Mouse (Mus musculus) stomach, embryonic 14.5 days (tissue): ENCODE data around the gene Faim. TPM values are rescaled to one million over a fixed set of nuclear protein-coding genes. Genes with fewer than 3 reads are reported as not detected.

Experiments used
- ATAC-seq: fragments of 200-750 bp; cut with Nextera tagmentation; 2 replicates; pipeline ENCODE4 v1.8.0; 2017; ENCODE audit warnings: low read depth, moderate TSS enrichment; ENCODE audit not compliant: insufficient number of reproducible peaks, insufficient read depth, low FRiP score
- H3K27ac ChIP-seq: fragments of 300-500 bp; sonication (generic); 2 replicates; pipeline ENCODE4 v1.5.1; 2014; ENCODE audit warnings: mild to moderate bottlenecking, low read length, moderate library complexity, mixed read lengths
- H3K27me3 ChIP-seq: fragments of 300-500 bp; sonication (generic); 2 replicates; pipeline ENCODE4 v1.6.1; 2014; ENCODE audit warnings: low read length, control low read depth, mixed read lengths; ENCODE audit not compliant: control insufficient read depth, insufficient read depth
- H3K36me3 ChIP-seq: fragments of 300-500 bp; sonication (generic); 2 replicates; pipeline ENCODE4 v1.6.1; 2014; ENCODE audit warnings: mild to moderate bottlenecking, control low read depth, low read length, moderate library complexity, mixed read lengths; ENCODE audit not compliant: control insufficient read depth, insufficient read depth
- H3K4me1 ChIP-seq: fragments of 300-500 bp; sonication (generic); 2 replicates; pipeline ENCODE4 v1.6.1; 2014; ENCODE audit warnings: low read length, control low read depth, mixed read lengths; ENCODE audit not compliant: control insufficient read depth, insufficient read depth
- H3K4me2 ChIP-seq: fragments of 300-500 bp; sonication (generic); replicated peaks from 2 replicates; pipeline ENCODE4 v1.6.1; 2014; ENCODE audit warnings: low read depth, low read length, control low read depth
- H3K4me3 ChIP-seq: fragments of 300-500 bp; sonication (generic); 2 replicates; pipeline ENCODE4 v1.5.1; 2014; ENCODE audit warnings: low read depth, low read length, control low read depth
- H3K9ac ChIP-seq: fragments of 300-500 bp; sonication (generic); replicated peaks from 2 replicates; pipeline ENCODE4 v1.6.1; 2014; ENCODE audit warnings: low read depth, mild to moderate bottlenecking, control low read depth, low read length, moderate library complexity, mixed read lengths
- H3K9me3 ChIP-seq: fragments of 300-500 bp; sonication (generic); 2 replicates; pipeline ENCODE4 v1.6.1; 2016; ENCODE audit warnings: low read depth, low read length, control low read depth; ENCODE audit not compliant: control insufficient read depth
- WGBS: fragments of 180-500 bp; shearing (Covaris S2); extraction: QIAGEN DNeasy Blood & Tissue Kit; methylation state at CpG from one replicate; pipeline ENCODE4 v1.1.7; 2014; 5-methylcytosine and 5-hydroxymethylcytosine counted together
- polyA plus RNA-seq: library from polyadenylated mRNA; unstranded; fragments of >200 nt; fragmentation: Nextera tagmentation; extraction: Ambion mirVana; gene quantifications from 2 replicates; pipeline ENCODE4 v1.2.1, GENCODE M21; 2014

The Faim gene
- polyA plus RNA-seq, result 44.0 and 44.7 TPM in 2 replicates

GRCm38 (mm10) chr9:98985800-98986475 is at the start of gene Faim:
Gene Faim (plus strand): TSS chr9:98986373.
- 1% methylated on average over 45 of the region's 45 CpGs for WGBS
- ATAC-seq, result peak; percentile 99

DNA sequence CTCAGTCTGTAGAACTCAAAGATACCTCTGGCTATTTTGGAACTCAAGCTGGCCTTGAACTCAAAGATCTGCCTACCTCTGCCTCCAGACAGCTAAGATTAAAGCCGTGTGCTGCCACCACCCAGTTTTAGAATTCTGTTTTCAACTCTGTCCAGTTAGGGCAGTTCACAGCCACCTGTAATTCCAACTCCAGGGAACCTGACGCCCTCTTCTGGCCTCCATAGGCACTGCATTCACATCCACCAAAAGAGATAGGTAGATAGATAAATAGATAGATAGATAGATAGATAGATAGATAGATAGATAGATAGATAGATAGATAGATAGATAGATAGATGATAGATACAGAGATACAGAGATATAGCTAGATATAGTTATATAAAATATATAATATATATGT is 46.9 kb upstream of the Faim start:
- Histone ChIP-seq H3K9ac (no peak overlapping the region), H3K27me3 (no peaks in the 10 kb centered on the region), H3K4me1 (no peaks in the 10 kb centered on the region), H3K4me2 (no peak overlapping the region), H3K36me3 (no peaks in the 10 kb centered on the region), H3K9me3 (no peaks in the 10 kb centered on the region), H3K4me3 (no peak overlapping the region), H3K27ac (no peak overlapping the region)
- WGBS, result 24% methylated on average over 2 of the region's 2 CpGs
- no peak for ATAC-seq

More at GRCm38 (mm10) chr9:98985800-98986475, at the start of gene Faim:
- no peaks in the 10 kb centered on the region for H3K36me3 ChIP-seq
- 0 out of 2 replicates have a peak, but pooled peaks cover 7% of the 10 kb centered on the region for H3K27me3 ChIP-seq
- no peaks in the 10 kb centered on the region for H3K9me3 ChIP-seq
- peak within 1 kb of the TSS; percentile 79 for H3K4me2 ChIP-seq
- peak within 1 kb of the TSS; percentile 77 for H3K4me3 ChIP-seq
- peak within 1 kb of the TSS; percentile 51 for H3K9ac ChIP-seq
- no peak within 1 kb of the TSS for H3K27ac ChIP-seq
- H3K4me1 ChIP-seq, result no peaks in the 10 kb centered on the region

DNA sequence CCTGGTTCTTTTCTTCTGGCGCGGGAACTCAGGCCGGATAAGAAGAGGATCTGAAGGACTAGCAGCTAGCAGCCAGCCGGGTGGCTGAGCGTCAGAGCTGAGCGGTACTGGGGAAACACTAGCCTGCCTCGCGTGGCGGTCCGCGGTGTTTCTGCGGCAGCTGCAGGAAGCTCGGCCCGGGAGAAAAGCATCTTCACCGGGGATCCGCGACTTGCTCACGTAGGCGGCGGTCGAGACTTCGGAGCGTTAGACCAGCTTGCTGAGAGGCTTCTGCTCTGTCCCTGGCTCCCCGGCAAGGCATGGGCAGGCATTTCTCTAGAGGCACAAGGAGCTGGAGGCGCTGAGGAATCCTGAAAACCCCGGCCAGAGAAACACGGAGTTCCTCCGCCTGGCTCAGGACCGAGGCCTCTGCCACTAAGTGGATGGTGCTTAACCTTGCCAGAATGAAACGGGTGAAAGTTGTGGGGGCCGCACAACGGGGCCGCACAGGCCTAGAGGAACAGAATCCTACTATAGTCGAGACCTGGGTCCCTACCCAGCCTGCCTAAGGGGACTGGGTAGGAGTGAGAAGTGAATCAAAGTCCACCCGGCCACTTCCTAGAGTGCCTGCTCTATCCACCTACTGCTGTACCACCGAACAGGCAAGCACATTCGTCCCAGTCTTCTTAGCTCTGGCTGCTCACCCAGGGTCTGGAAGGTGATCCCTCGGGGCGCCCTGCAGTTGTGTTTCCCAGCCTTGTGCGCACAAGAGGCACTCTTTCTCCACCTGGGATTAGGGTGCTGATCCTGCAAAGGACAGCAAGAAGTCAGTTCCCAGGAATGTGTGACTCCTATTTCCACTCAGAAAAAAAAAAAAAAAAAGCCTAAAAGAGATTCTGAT is 33.8 kb upstream of the Faim start:
- 1% methylated on average over 40 of the region's 40 CpGs for WGBS
- Histone ChIP-seq H3K36me3 (no peaks in the 10 kb centered on the region), H3K4me2 (no peak overlapping the region), H3K4me1 (peaks cover 17% of the 10 kb centered on the region), H3K9me3 (no peaks in the 10 kb centered on the region), H3K27me3 (peaks cover 60% of the 10 kb centered on the region), H3K9ac (no peak overlapping the region), H3K4me3 (no peak overlapping the region), H3K27ac (no peak overlapping the region)
- ATAC-seq, result no peak

DNA sequence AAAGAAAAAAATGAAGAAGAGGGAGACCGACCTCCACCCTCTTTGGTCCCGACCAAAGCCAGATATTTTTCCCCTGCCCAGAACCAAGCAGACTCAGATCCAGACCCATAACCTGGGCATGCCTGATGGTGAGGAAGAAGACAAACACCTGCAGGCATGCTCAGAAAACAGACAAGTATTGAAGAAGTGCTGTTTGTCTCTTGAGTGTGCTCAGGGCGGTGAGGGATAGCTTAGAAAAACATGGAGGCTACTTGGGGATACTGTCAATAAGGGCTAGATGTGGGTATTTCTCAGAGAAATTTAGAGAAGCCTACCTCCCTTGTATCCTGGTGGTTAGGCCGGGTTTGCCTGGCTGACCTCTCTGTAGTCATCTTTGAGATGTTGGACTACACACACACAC is 32.9 kb upstream of the Faim start:
- no peak for ATAC-seq
- 6% methylated on average over 4 of the region's 4 CpGs for WGBS
- no peak overlapping the region for H3K9ac ChIP-seq
- peaks cover 17% of the 10 kb centered on the region for H3K4me1 ChIP-seq
- H3K36me3 ChIP-seq, result no peaks in the 10 kb centered on the region
- H3K9me3 ChIP-seq, result no peaks in the 10 kb centered on the region
- H3K4me3 ChIP-seq, result no peak overlapping the region
- no peak overlapping the region for H3K27ac ChIP-seq
- no peak overlapping the region for H3K4me2 ChIP-seq
- peaks cover 60% of the 10 kb centered on the region for H3K27me3 ChIP-seq

DNA sequence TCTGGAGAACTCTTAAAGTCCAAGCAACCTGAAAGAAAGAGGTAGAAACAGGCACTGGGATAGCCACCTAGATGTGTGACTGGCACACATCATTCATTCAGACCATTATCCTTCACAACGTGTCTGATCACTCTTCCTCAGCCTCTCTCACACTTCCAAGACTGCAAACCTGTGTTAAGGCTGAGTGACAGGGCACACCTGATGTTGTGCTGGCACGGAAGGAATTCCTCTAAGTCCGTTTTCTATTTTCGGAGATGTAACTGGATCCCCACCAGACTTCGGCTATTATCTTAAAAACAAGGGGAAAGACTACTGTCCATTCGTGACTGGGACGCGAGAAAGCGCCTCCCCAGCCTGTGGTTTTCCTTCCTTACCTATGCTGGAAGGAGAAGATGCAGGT is 32.3 kb upstream of the Faim start:
- Histone ChIP-seq H3K9me3 (no peaks in the 10 kb centered on the region), H3K4me1 (peaks cover 17% of the 10 kb centered on the region), H3K4me3 (no peak overlapping the region), H3K27ac (no peak overlapping the region), H3K27me3 (peaks cover 65% of the 10 kb centered on the region), H3K4me2 (no peak overlapping the region), H3K36me3 (no peaks in the 10 kb centered on the region), H3K9ac (no peak overlapping the region)
- no peak for ATAC-seq
- 5% methylated on average over 9 of the region's 9 CpGs for WGBS

- Histone ChIP-seq H3K27me3 (peaks cover 72% of the 10 kb centered on the region), H3K4me1 (peaks cover 17% of the 10 kb centered on the region), H3K9ac (no peak overlapping the region), H3K4me2 (peak overlapping the region; percentile 63), H3K9me3 (no peaks in the 10 kb centered on the region), H3K4me3 (peak overlapping the region; percentile 35), H3K36me3 (no peaks in the 10 kb centered on the region), H3K27ac (no peak overlapping the region)
- 2% methylated on average over 33 of the region's 33 CpGs for WGBS
- no peak for ATAC-seq
Measured at GRCm38 (mm10) chr9:98954391-98955102, 31.6 kb upstream of the Faim start.

GRCm38 (mm10) chr9:98955103-98955715 is 31.0 kb upstream of the Faim start, which contains the start of gene Foxl2:
Gene Foxl2 (plus strand): TSS chr9:98955288.
- peak; percentile 67; the same call in 1 of the 2 replicates for ATAC-seq
- WGBS, result under 1% methylated on average over 49 of the region's 58 CpGs
- Histone ChIP-seq H3K4me2 (peak within 1 kb of the TSS; percentile 63), H3K27me3 (peaks cover 77% of the 10 kb centered on the region), H3K4me3 (peak within 1 kb of the TSS; percentile 35), H3K4me1 (peaks cover 17% of the 10 kb centered on the region), H3K36me3 (no peaks in the 10 kb centered on the region), H3K27ac (no peak within 1 kb of the TSS), H3K9ac (no peak within 1 kb of the TSS), H3K9me3 (no peaks in the 10 kb centered on the region)
